Mouse (Mus musculus): ENCODE results near the gene Smyd2. TPM values are rescaled to one million over a fixed set of nuclear protein-coding genes. Genes with fewer than 3 reads are reported as not detected.

Smyd2 gene
- total and polyA plus RNA-seq, 2 experiments from 2014 or later, result 218 to 239 TPM

GRCm38 (mm10) chr1:189903169-189903568 lies 19.0 kb downstream of the Smyd2 start:
- H3K36me3 ChIP-seq (replicated peaks; ENCODE audit: control insufficient read depth, insufficient read depth, low read length), result peaks cover 5% of the 10 kb centered on the region
- 56% methylated on average over 11 of the region's 11 CpGs for WGBS
- H3K27ac ChIP-seq (ENCODE audit: low read depth), result no peak overlapping the region
- no peak overlapping the region for H3K9ac ChIP-seq (replicated peaks; ENCODE audit: low read depth, low read length)
- no peak overlapping the region for H3K4me3 ChIP-seq (ENCODE audit: low read depth, low read length)
- no peak overlapping the region for H3K4me2 ChIP-seq (ENCODE audit: low read depth, low read length)
- peaks cover 18% of the 10 kb centered on the region; the same call in 1 of the 2 replicates for H3K4me1 ChIP-seq (ENCODE audit: control insufficient read depth, insufficient read depth)
- no peaks in the 10 kb centered on the region for H3K9me3 ChIP-seq (replicated peaks; ENCODE audit: control insufficient read depth, low read length)
- DNase-seq (ENCODE audit: low spot score), result no peak
- H3K27me3 ChIP-seq (ENCODE audit: control insufficient read depth, insufficient read depth, low read length), result no peaks in the 10 kb centered on the region
- TF ChIP-seq EP300 (IDR thresholded peaks at IDR 0.05; ENCODE audit: low read depth) (no peak), CTCF (IDR thresholded peaks at IDR 0.05; ENCODE audit: low read depth) (no peak)
- no peak for ATAC-seq (ENCODE audit: insufficient read depth, low read depth)

- H3K9me3 ChIP-seq (replicated peaks; ENCODE audit: control insufficient read depth, low read length), result no peaks in the 10 kb centered on the region
- no peak for DNase-seq (ENCODE audit: low spot score)
- no peak for ATAC-seq (ENCODE audit: insufficient read depth, low read depth)
- H3K36me3 ChIP-seq (replicated peaks; ENCODE audit: control insufficient read depth, insufficient read depth, low read length), result peaks cover 4% of the 10 kb centered on the region; the same call in 1 of the 2 replicates
- H3K4me3 ChIP-seq (ENCODE audit: low read depth, low read length), result no peak overlapping the region
- no peaks in the 10 kb centered on the region for H3K27me3 ChIP-seq (ENCODE audit: control insufficient read depth, insufficient read depth, low read length)
- TF ChIP-seq EP300 (IDR thresholded peaks at IDR 0.05; ENCODE audit: low read depth), result no peak
- TF ChIP-seq CTCF (IDR thresholded peaks at IDR 0.05; ENCODE audit: low read depth), result no peak
- no peak overlapping the region for H3K27ac ChIP-seq (ENCODE audit: low read depth)
- H3K4me1 ChIP-seq (ENCODE audit: control insufficient read depth, insufficient read depth), result peaks cover 18% of the 10 kb centered on the region; the same call in 1 of the 2 replicates
- WGBS, result 82% methylated on average over 9 of the region's 9 CpGs
- no peak overlapping the region for H3K4me2 ChIP-seq (ENCODE audit: low read depth, low read length)
- H3K9ac ChIP-seq (replicated peaks; ENCODE audit: low read depth, low read length), result no peak overlapping the region
Observed at GRCm38 (mm10) chr1:189902413-189902812, 19.8 kb downstream of the Smyd2 start.

GRCm38 (mm10) chr1:189899526-189899925 lies 22.6 kb downstream of the Smyd2 start:
- H3K4me1 ChIP-seq (ENCODE audit: control insufficient read depth, insufficient read depth), result peaks cover 18% of the 10 kb centered on the region; the same call in 1 of the 2 replicates
- H3K36me3 ChIP-seq (replicated peaks; ENCODE audit: control insufficient read depth, insufficient read depth, low read length), result peaks cover 30% of the 10 kb centered on the region
- DNase-seq (ENCODE audit: low spot score) (no peak), ATAC-seq (ENCODE audit: insufficient read depth, low read depth) (0 out of 2 replicates have a peak, but pooled peaks have one; percentile 28)
- H3K9ac ChIP-seq (replicated peaks; ENCODE audit: low read depth, low read length), result no peak overlapping the region
- 56% methylated on average over 6 of the region's 6 CpGs for WGBS
- H3K27me3 ChIP-seq (ENCODE audit: control insufficient read depth, insufficient read depth, low read length), result no peaks in the 10 kb centered on the region
- peak overlapping the region; percentile 75 for H3K27ac ChIP-seq (ENCODE audit: low read depth)
- no peaks in the 10 kb centered on the region for H3K9me3 ChIP-seq (replicated peaks; ENCODE audit: control insufficient read depth, low read length)
- TF ChIP-seq CTCF (IDR thresholded peaks at IDR 0.05; ENCODE audit: low read depth) (no peak), EP300 (IDR thresholded peaks at IDR 0.05; ENCODE audit: low read depth) (no peak)
- no peak overlapping the region for H3K4me2 ChIP-seq (ENCODE audit: low read depth, low read length)
- H3K4me3 ChIP-seq (ENCODE audit: low read depth, low read length), result no peak overlapping the region

GRCm38 (mm10) chr1:189898708-189899107 lies 23.5 kb downstream of the Smyd2 start:
- Histone ChIP-seq H3K9me3 (replicated peaks; ENCODE audit: control insufficient read depth, low read length) (no peaks in the 10 kb centered on the region), H3K4me2 (ENCODE audit: low read depth, low read length) (no peak overlapping the region), H3K9ac (replicated peaks; ENCODE audit: low read depth, low read length) (no peak overlapping the region), H3K27ac (ENCODE audit: low read depth) (peak overlapping the region; percentile 75), H3K27me3 (ENCODE audit: control insufficient read depth, insufficient read depth, low read length) (no peaks in the 10 kb centered on the region), H3K4me3 (ENCODE audit: low read depth, low read length) (no peak overlapping the region), H3K36me3 (replicated peaks; ENCODE audit: control insufficient read depth, insufficient read depth, low read length) (peaks cover 39% of the 10 kb centered on the region), H3K4me1 (ENCODE audit: control insufficient read depth, insufficient read depth) (peaks cover 18% of the 10 kb centered on the region; the same call in 1 of the 2 replicates)
- no peak for DNase-seq (ENCODE audit: low spot score)
- ATAC-seq (ENCODE audit: insufficient read depth, low read depth), result no peak
- no peak for TF ChIP-seq CTCF (IDR thresholded peaks at IDR 0.05; ENCODE audit: low read depth)
- WGBS, result 33% methylated on average over 13 of the region's 13 CpGs

- TF ChIP-seq EP300 (IDR thresholded peaks at IDR 0.05; ENCODE audit: low read depth) (no peak), CTCF (IDR thresholded peaks at IDR 0.05; ENCODE audit: low read depth) (no peak)
- Histone ChIP-seq H3K27ac (ENCODE audit: low read depth) (peak overlapping the region; percentile 72), H3K9ac (replicated peaks; ENCODE audit: low read depth, low read length) (no peak overlapping the region), H3K9me3 (replicated peaks; ENCODE audit: control insufficient read depth, low read length) (no peaks in the 10 kb centered on the region), H3K36me3 (replicated peaks; ENCODE audit: control insufficient read depth, insufficient read depth, low read length) (peaks cover 47% of the 10 kb centered on the region), H3K4me2 (ENCODE audit: low read depth, low read length) (no peak overlapping the region), H3K4me1 (ENCODE audit: control insufficient read depth, insufficient read depth) (peaks cover 16% of the 10 kb centered on the region; the same call in 1 of the 2 replicates), H3K4me3 (ENCODE audit: low read depth, low read length) (no peak overlapping the region), H3K27me3 (ENCODE audit: control insufficient read depth, insufficient read depth, low read length) (no peaks in the 10 kb centered on the region)
- ATAC-seq (ENCODE audit: insufficient read depth, low read depth) (peak; percentile 57), DNase-seq (ENCODE audit: low spot score) (no peak)
- 44% methylated on average over 9 of the region's 9 CpGs for WGBS
Observed at GRCm38 (mm10) chr1:189897861-189898260, 24.3 kb downstream of the Smyd2 start.

- Histone ChIP-seq H3K27me3 (ENCODE audit: control insufficient read depth, insufficient read depth, low read length) (no peaks in the 10 kb centered on the region), H3K4me2 (ENCODE audit: low read depth, low read length) (no peak overlapping the region), H3K36me3 (replicated peaks; ENCODE audit: control insufficient read depth, insufficient read depth, low read length) (peaks cover 65% of the 10 kb centered on the region), H3K4me3 (ENCODE audit: low read depth, low read length) (no peak overlapping the region), H3K27ac (ENCODE audit: low read depth) (no peak overlapping the region), H3K9ac (replicated peaks; ENCODE audit: low read depth, low read length) (no peak overlapping the region), H3K9me3 (replicated peaks; ENCODE audit: control insufficient read depth, low read length) (no peaks in the 10 kb centered on the region), H3K4me1 (ENCODE audit: control insufficient read depth, insufficient read depth) (peaks cover 8% of the 10 kb centered on the region)
- 79% methylated on average over 9 of the region's 9 CpGs for WGBS
- no peak for TF ChIP-seq EP300 (IDR thresholded peaks at IDR 0.05; ENCODE audit: low read depth)
- TF ChIP-seq CTCF (IDR thresholded peaks at IDR 0.05; ENCODE audit: low read depth), result no peak
- DNase-seq (ENCODE audit: low spot score) (no peak), ATAC-seq (ENCODE audit: insufficient read depth, low read depth) (no peak)
Observed at GRCm38 (mm10) chr1:189894191-189894590, 28.0 kb downstream of the Smyd2 start.
